Mouse (Mus musculus): Measurements from ENCODE around the gene Slc34a1. TPM values are rescaled to one million over a fixed set of nuclear protein-coding genes. Genes with fewer than 3 reads are reported as not detected.

Gene Slc34a1
- total RNA-seq, 4 experiments from 2014 or later = not detected

DNA sequence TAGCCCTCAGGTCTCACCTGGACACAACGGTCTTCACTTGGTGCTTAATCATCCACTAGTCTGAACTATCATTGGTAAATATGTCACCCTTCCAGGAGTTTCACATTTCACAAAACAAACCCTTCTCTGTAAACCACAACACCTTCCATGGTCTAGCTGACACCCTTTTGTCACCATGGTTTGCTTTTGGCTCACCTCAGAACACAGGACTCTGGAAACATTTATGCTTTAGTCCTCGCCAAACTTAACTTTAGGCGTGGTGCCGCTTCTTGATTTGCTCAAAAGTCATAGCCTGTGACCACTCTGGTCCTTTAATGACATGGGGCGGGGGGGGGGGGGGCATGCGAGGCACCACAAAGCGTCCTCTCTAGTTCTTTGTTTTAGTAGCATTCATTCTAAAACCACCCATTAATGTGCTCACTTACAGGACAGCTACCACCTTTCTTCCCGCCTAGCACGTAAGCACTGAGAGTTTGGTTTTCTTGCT, 45.9 kb downstream of the Slc34a1 start:
- DNase-seq (ENCODE audit: low spot score in 2 of 2) = no peak

DNA sequence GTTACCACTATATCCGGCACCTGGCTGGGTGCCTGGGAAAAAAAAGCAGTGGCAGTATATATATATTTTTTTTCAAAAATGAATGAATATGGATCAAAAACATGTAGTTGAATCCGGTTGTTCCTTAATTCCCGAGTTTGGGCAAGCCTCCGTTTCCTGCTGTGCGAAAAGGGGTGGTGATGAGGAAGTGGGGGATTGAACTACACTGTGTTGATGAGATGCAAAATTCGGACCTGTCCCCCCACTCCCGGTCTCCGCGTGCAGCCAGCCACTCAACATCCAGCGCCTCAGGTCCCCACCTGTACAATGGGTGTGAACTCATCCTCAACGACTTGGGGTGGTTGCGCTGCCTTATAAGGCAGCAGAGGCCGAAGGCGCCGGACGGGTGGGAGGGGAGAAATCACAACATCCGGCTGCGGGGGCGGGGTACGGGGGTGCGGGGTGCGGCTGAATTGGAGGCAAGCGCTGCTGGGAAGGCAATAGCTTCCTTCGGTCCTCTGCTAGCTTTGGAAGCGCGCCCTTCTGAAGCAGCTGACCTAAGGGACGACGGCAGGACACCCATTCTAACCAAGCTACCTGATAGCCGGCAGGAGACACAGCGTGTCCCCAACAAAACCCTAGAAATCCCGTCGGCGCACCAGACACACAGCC, 46.4 kb downstream of the Slc34a1 start:
- no peak for DNase-seq (ENCODE audit: low spot score in 2 of 2)

DNA sequence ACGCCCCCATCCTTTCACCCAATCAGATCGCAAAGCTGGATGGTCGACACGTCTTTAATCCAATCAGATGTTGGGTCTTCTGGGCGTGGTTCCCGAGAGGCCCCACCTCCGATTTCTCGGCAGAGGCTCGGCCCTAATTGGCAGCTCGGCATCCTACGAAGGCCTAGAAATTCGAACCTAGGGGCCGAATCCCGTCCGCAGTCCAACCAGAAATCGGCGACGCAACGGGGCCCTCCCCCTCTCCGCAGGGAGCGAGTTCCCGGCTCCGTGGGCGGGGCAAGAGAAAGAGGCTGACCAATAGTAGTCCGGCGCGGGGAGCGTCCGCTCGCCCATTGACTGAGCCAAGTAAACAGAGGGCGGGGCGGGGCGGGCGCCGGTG, 46.9 kb downstream of the Slc34a1 start, which contains the start of gene Grk6:
Gene Grk6, plus strand, starts transcription at position 136 of the 379 bp plus-strand sequence.
- peak; percentile 99 for DNase-seq (ENCODE audit: low spot score in 2 of 2)

DNA sequence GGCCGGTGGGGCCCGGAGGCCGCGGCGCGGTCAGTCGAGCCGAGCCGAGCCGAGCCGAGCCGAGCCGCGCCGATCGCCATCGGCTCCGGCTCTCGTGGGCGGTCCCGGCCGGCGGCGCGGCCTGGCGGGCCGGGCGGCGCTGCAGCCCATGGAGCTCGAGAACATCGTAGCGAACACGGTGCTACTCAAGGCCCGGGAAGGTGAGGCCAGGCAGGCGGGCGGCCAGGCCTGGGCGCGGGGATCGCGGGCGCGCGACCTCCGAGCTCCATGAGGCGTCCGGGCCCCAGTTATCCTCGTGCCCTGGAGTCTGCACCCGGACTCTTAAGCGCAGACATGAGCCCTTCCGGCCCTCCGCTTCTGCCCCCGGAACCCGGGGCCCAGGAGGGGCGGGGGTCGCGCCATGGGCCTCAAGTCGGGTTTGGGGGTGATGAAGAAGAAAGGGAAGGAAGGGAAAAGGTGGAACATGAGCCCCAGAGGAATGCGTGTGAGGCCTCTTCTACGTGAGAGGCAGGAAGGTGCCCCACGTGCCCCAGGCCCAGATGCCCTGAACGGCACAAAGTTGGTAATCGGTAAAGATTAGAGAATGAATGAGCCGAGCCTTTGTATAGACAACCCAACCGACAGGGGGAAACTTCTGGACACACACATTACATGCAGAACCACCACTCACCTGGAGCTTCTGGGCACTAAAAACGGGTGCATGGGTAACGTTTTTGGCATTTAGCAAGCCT, 47.5 kb downstream of the Slc34a1 start:
- no peak for DNase-seq (ENCODE audit: low spot score in 2 of 2)

DNA sequence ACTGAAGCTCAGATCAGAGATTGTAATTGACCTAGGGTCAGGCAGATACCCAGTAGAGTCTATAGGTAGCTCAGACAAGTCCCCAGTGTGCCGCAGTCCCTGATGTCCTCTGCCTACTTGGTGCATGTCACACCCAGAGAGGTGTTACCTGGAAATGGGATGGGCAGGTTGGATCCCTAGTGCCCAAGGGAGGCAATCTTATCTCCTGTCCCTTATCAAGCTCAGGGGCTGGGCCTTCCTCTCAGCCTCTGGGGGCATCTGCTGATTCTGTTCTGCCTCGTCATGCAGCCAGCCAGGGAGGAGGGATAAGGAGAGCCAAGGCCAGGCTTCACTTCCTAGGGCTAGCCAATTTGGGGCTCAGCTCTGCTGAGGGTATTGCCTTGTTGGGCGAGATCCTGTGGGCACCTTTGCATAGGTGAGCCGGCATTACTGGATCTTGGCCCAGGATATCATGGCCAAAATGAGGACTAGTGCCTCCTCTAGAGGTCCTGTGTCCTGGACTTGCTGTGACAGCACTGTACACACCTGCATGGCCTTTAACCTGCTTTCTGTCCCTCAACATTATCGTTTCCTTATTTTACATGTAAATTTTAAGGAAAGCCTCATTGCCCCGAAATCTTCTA, 48.6 kb downstream of the Slc34a1 start:
- no peak for DNase-seq (ENCODE audit: low spot score in 2 of 2)

DNA sequence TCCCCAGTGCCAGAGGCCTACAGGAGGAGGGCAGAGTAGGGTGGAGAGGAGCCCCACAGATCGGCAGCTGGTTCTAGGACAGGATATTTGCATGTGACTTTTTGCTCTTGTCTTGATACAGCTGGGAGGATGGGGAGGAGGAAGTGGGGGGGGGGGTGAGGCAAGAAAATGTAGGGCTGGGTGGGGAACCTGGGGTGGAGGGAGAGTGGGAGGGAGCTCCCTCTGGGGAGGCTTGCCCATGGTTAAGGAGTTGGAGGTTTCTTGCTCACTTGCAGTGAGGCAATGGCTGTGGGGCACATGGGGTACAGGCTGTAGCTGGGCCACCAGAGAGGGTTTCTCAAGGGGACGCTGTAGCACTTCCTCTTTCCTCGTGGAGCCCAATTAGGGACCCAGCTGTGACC, 49.6 kb downstream of the Slc34a1 start:
- no peak for DNase-seq (ENCODE audit: low spot score in 2 of 2)

DNA sequence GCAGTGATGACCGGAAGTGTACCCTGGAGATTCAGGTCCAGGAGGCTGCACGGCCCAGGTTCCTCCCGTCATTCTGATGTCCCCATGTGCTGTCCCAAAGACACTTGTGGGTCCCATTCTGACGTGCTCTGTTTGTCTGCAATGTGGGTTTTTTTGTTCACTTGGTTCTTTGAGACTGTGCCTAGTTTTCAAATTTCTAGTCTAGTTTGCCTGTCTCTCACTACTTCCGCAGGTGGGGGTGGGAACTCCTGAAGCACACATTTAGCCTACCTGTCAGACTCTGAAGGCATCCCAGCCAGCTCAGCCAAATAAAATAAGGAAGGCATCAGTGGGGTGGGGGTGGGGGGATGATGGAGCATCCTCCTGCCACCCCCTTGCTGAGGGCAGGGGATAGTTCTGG, 50.1 kb downstream of the Slc34a1 start:
- no peak for DNase-seq (ENCODE audit: low spot score in 2 of 2)

DNA sequence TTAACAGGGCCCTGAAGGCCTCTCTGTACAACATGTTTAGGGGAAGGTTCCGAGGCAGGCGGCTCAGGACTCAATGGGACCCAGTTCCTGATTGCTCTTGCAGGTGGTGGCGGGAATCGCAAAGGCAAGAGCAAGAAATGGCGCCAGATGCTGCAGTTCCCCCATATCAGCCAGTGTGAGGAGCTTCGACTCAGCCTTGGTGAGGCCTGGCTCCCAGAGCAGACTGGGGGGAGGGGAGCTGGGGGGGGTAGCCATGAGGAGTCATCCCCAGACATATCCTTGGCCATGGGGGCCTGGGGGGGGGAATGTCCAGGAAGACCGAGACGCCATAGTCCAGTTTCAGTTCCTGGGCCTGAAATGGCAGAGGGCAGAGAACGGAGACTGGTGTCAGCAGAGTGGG, 51.2 kb downstream of the Slc34a1 start:
- DNase-seq (ENCODE audit: low spot score in 2 of 2) = no peak

DNA sequence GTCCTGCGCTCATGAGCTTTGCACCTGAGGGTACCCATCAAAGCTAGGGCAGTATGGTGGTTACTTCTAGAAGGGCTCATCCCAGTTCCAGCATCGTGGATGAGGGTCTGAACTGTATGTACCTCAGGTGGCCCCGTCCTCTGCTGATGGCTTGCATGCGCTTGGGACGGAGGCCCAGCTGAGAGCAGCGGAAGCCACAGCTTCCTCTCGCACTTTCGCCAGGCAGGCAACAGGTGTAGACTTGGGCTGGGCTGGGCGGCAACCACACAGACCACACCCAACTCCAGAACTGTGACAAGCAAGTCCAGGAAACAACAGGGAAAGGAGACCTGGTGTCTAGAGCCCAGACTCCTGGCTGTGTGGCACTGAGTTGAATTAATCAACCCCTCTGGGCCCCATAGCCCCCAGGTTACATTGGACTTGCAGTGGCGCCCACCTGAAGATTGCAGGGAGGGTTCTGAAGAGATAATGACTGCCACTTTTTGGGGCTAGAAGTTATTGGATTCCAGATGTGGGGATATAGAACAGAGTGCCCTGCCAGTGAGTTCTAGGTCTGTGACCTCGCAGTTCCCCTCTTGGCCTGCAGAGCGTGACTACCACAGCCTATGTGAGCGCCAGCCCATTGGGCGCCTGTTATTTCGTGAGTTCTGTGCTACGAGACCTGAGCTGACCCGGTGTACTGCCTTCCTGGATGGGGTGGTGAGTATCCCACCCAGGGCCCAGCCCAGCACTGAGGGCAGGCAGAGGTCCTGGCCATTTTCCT, 51.9 kb downstream of the Slc34a1 start:
- DNase-seq (ENCODE audit: low spot score in 2 of 2) = no peak

DNA sequence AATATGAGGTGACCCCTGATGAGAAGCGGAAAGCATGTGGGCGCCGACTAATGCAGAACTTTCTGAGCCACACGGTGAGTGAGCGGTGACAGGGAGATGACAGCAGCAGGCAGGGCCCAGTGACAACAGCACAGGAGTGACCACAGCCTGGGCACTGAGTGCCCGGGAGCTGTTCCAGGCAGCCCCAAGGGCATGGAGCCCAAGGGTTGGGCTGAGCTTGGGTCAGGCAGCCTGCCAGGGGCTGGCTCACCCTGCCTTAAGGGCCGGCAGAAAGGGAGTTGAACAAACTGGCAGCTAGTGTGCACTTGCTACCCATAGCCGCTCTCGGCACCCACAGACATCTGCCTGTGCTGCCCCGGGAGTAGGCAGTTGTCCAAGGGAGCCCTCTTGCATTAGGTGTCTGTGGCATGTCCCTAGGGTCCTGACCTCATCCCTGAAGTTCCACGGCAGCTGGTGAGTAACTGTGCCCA, 52.6 kb downstream of the Slc34a1 start:
- DNase-seq (ENCODE audit: low spot score in 2 of 2) = peak; percentile 81 to 90

DNA sequence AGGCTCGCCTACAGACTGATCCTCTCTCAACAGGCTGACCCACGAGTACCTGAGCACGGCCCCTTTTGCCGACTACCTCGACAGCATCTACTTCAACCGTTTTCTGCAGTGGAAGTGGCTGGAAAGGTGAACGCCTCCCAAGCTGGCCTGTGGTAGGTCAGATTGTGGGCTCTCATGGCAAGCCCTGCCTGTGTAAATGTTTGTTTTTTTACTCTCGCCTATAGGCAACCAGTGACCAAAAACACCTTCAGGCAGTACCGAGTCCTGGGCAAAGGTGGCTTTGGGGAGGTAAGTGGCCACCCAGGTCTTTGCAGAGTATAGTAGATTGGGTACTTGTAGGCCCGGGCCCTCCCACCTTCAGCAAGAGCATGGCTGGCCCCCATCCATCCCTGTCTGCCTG, 53.3 kb downstream of the Slc34a1 start:
- no peak for DNase-seq (ENCODE audit: low spot score in 2 of 2)

DNA sequence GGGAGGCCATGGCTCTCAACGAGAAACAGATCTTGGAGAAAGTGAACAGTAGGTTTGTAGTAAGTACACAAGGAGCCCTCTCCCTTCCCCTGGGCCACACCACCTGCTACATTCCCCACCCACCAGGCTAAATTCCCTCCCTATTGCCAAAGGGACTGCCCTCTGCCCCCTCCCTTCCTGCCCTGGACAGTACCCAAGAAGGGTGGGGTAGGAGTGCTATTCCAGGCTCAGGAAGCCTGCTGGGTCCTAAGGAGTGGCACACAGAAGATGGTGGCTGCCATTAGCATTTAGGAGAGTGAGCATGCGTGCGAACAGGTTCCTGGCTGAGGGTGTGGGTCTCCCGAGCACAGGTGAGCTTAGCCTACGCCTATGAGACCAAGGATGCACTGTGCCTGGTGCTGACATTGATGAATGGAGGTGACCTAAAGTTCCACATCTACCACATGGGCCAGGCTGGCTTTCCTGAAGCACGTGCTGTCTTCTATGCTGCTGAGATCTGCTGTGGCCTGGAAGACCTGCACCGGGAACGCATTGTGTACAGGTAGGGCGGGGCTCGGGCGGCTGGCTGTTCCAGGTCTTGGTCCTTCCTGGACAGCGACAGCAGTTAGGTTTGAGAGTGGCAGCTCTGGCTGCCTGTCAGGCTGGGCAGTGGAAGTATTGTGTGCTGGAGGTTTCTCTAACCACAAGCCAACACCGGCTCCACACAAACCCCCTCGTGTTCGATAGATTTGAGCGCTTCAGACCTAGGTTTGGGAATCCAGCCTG, 54.0 kb downstream of the Slc34a1 start:
- DNase-seq (ENCODE audit: low spot score in 2 of 2) = peak in 1 of 2 experiments; percentile 45

DNA sequence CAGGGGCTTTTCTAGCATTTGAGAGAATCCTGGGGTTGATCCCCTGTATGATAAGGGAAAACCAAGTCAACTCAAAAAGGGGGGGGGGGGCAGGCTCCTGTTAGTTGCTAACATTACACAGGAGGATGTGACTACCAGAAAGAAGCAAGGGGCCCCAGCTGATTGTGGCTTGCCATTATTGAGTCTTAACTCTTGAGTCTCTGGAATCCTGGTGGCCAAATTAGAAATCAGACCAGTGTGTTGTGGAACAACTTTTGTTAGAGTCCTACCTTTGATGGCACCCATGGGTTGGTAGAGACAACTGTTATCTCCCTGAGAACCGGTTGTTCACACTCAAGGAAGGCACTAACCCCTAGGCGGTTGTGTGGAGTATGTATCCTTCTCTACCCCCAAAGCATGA, 65.0 kb downstream of the Slc34a1 start:
- no peak for DNase-seq (ENCODE audit: low spot score in 2 of 2)

DNA sequence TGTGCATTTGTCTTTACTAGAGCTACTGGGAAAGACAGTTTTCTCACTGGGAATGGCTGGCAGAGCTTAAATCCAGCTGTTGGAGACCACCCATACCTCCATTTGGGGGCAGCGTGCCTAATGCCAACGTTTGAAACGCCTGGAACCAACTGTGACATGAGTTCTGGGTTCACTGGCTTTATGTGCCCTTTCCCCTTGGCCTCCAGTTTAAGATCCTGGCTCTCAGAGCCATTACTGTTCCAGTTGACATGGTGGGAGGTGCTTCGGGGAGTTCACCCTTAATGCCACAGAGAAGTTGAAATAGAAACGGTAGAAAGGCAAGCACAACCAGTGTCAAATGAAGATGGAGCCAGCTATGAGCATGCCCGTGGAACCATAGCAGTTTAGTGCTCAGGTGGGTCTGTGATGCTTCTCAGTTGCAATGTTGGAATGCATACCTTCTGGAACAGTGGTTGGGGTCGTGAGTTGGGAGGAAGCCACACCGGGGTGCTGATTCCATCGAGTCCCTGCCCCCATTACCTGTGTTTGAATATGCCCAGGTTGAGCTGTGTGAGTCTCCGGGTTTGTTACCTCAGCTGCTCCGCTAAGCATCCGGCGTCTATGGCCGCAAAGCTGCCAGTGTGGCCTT, 65.5 kb downstream of the Slc34a1 start:
- no peak for DNase-seq (ENCODE audit: low spot score in 2 of 2)

DNA sequence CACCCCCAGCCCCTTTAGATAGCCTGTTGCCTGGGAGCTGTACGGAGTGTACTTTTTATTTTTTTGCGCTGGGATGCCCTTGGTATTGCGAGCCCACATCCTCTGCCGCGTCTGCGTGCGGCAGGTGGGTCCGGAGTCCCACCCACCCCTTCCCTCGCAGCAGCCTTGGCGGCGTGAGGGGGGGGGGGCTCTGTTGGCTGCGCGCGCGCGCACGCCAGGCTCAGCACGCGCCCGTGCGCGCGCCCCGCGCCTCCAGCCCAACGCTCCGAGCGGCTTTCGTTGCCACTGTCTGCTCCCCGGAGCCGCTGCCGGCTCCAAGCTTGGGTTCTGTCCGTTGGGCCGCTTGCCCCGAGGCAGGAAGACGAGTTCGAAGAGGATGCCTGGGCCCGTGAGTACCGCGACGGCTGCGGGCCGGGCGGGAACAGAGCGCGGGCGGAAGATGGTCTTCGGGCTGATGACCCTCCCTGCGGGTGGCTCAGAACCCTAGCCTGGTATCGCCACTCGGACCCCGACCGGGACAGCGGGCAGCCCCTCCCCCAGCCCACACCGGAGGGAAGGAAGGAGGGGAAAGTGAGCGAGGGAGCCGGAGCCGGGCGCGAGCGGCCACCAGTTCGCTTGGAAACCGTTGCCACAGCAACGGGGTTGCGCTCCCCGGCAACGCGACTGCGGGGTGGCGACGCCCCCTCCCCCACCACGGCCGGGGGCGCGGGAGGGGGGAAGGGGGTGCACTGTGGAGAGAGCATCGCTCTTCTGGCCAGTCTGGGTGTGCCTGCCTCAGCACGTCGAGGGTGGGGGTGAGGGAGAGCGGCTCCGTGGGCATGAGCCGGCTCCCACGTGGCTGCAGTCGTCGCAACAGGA, 66.3 kb downstream of the Slc34a1 start, which contains the start of gene Prr7:
Gene Prr7, plus strand, starts transcription at position 241 of the 858 bp plus-strand sequence.
- DNase-seq (ENCODE audit: low spot score in 2 of 2) = no peak

DNA sequence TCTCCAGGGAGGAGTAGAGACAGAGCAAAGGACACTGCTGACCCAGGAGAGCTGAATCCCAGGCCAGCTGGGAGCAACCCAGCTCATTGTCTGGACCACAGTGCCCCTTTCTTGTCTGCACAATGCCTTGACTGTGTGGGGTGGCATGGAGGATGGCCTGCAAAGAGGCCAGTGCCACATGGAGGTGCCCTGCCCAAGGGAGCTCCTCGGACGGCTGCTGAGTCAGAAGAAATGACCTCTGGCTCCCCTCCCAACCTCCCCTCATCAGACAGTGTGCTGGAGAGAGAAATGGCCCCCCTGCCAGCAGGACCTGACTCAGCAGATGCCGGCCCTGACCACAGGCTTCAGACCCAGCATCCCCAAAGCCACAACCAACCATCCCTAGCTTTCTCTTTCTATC, 67.2 kb downstream of the Slc34a1 start:
- no peak for DNase-seq (ENCODE audit: low spot score in 2 of 2)

All from gastrocnemius, adult 8-10 months (tissue).